Comparison of ENCODE assay signal across 8 mouse cellular contexts in the genomic region with DNA sequence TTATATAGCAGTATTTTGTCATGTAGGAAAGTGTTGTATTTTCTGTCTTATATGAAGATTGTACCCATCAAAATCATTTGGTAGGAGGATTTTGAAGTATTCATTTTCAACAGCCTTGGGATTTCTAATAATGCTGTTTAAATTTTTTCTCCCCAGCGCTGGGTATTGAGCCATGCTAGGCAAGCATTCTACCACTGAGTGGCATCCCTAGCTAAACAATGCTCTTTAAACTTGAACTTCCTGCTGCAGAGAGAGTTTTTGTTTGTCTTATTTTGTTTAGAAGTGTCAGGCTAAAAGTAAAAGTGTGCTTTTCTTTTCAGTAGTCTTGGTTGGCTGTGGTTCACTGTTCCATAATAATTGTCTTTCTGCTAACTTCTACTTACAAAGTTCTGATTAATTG. TPM values are rescaled to one million over a fixed set of nuclear protein-coding genes. Genes with fewer than 3 reads are reported as not detected.
DNase-seq lines count a peak whose midpoint lies in the region; ATAC-seq and TF ChIP-seq lines count a peak whose summit lies in the region.
"Had no signal": no experiment of that assay in that cellular context is flagged by ENCODE, and none has a peak within 500 bp of the region (broad histone marks: within the 10 kb centered on the region; RNA-seq: fewer than 3 reads in every experiment).

No protein-coding gene starts in this region.

- H3K27me3 ChIP-seq in liver, embryonic 11.5 days (replicated peaks; ENCODE audit: control insufficient read depth, insufficient read depth, low read length) = no peaks in the 10 kb centered on the region
- no peaks in the 10 kb centered on the region for H3K27me3 ChIP-seq in embryonic facial prominence, embryonic 14.5 days (replicated peaks; ENCODE audit: control insufficient read depth, insufficient read depth, low read length)
- no peaks in the 10 kb centered on the region for H3K27me3 ChIP-seq in intestine, postnatal 0 days (replicated peaks; ENCODE audit: control insufficient read depth, insufficient read depth, low read length)
- H3K27me3 ChIP-seq in neural tube, embryonic 14.5 days (ENCODE audit: control insufficient read depth, insufficient read depth, low read length) = no peaks in the 10 kb centered on the region

- H3K27ac ChIP-seq in liver, embryonic 11.5 days (ENCODE audit: low read depth, low read length) = no peak overlapping the region
- no peak overlapping the region for H3K27ac ChIP-seq in embryonic facial prominence, embryonic 14.5 days (replicated peaks; ENCODE audit: low read depth, low read length)
- no peak overlapping the region for H3K27ac ChIP-seq in intestine, postnatal 0 days (ENCODE audit: low read depth, low read length)
- H3K27ac ChIP-seq in neural tube, embryonic 14.5 days (ENCODE audit: low read depth, low read length) = no peak overlapping the region

- H3K4me1 ChIP-seq in liver, embryonic 11.5 days (replicated peaks; ENCODE audit: control insufficient read depth, insufficient read depth, low read length) = no peaks in the 10 kb centered on the region
- no peaks in the 10 kb centered on the region for H3K4me1 ChIP-seq in embryonic facial prominence, embryonic 14.5 days (ENCODE audit: control insufficient read depth, insufficient read depth, low read length)
- no peaks in the 10 kb centered on the region for H3K4me1 ChIP-seq in intestine, postnatal 0 days (replicated peaks; ENCODE audit: control insufficient read depth, insufficient read depth, low read length)
- H3K4me1 ChIP-seq in neural tube, embryonic 14.5 days (ENCODE audit: control insufficient read depth, insufficient read depth, low read length) = no peaks in the 10 kb centered on the region

- no peaks in the 10 kb centered on the region for H3K36me3 ChIP-seq in liver, embryonic 11.5 days (ENCODE audit: control insufficient read depth, insufficient read depth, low read length)
- no peaks in the 10 kb centered on the region for H3K36me3 ChIP-seq in embryonic facial prominence, embryonic 14.5 days (ENCODE audit: control insufficient read depth, insufficient read depth, low read length)
- H3K36me3 ChIP-seq in intestine, postnatal 0 days (ENCODE audit: control insufficient read depth, insufficient read depth) = no peaks in the 10 kb centered on the region
- H3K36me3 ChIP-seq in neural tube, embryonic 14.5 days (ENCODE audit: control insufficient read depth, insufficient read depth, low read length) = no peaks in the 10 kb centered on the region

- peak overlapping the region; percentile 43 for H3K4me2 ChIP-seq in liver, embryonic 11.5 days
- peak overlapping the region; percentile 31 for H3K4me2 ChIP-seq in embryonic facial prominence, embryonic 14.5 days (ENCODE audit: low read depth, low read length)
- no peak overlapping the region; the same call in 1 of the 2 replicates for H3K4me2 ChIP-seq in intestine, postnatal 0 days (replicated peaks; ENCODE audit: low read depth)
- H3K4me2 ChIP-seq in neural tube, embryonic 14.5 days (ENCODE audit: low read depth, low read length) = peak overlapping the region; percentile 26

- H3K4me3 ChIP-seq in liver, embryonic 11.5 days (ENCODE audit: low read depth, low read length) = peak overlapping the region; percentile 12; the same call in 1 of the 2 replicates
- H3K4me3 ChIP-seq in embryonic facial prominence, embryonic 14.5 days (ENCODE audit: low read depth, low read length) = no peak overlapping the region
- H3K4me3 ChIP-seq in intestine, postnatal 0 days (ENCODE audit: low read depth, low read length) = no peak overlapping the region
- H3K4me3 ChIP-seq in neural tube, embryonic 14.5 days (ENCODE audit: low read depth, low read length) = peak overlapping the region; percentile 3; the same call in 1 of the 2 replicates

- H3K9me3 ChIP-seq in liver, embryonic 11.5 days (ENCODE audit: control insufficient read depth, low read length) = no peaks in the 10 kb centered on the region
- H3K9me3 ChIP-seq in embryonic facial prominence, embryonic 14.5 days (ENCODE audit: control insufficient read depth, low read length) = no peaks in the 10 kb centered on the region
- no peaks in the 10 kb centered on the region for H3K9me3 ChIP-seq in intestine, postnatal 0 days (ENCODE audit: control insufficient read depth)
- H3K9me3 ChIP-seq in neural tube, embryonic 14.5 days (ENCODE audit: control insufficient read depth, low read length) = no peaks in the 10 kb centered on the region

- peak; percentile 26 for TF ChIP-seq CTCF in intestine, postnatal 0 days (IDR thresholded peaks at IDR 0.05; ENCODE audit: low read depth)

- ATAC-seq in liver, embryonic 11.5 days (replicated peaks; ENCODE audit: low FRiP score) = no peak
- no peak for ATAC-seq in embryonic facial prominence, embryonic 14.5 days (ENCODE audit: low read depth)
- ATAC-seq in intestine, postnatal 0 days = no peak
- no peak for ATAC-seq in neural tube, embryonic 14.5 days (ENCODE audit: low read depth)
- ATAC-seq: activated CD4-positive, CD25-positive, alpha-beta regulatory T cell, adult 4 months had no signal

- DNase-seq in liver, embryonic 11.5 days (ENCODE audit: low spot score) = no peak
- DNase-seq in liver = no peak
- no peak for DNase-seq in embryonic facial prominence, embryonic 14.5 days (ENCODE audit: low spot score)
- DNase-seq in right cerebral cortex, postnatal 25 days = no peak
- DNase-seq in right cerebral cortex, adult 18-20 months = no peak

- 69% methylated on average over 1 of the region's 1 CpGs for whole genome bisulfite sequencing in liver, embryonic 11.5 days
- WGBS in embryonic facial prominence, embryonic 14.5 days = 56% methylated on average over 1 of the region's 1 CpGs
- 54% methylated on average over 1 of the region's 1 CpGs for WGBS in intestine, postnatal 0 days
- 70% methylated on average over 1 of the region's 1 CpGs for WGBS in neural tube, embryonic 14.5 days

- no peak overlapping the region for H3K9ac ChIP-seq in liver, embryonic 11.5 days (ENCODE audit: low read depth, low read length)
- H3K9ac ChIP-seq in embryonic facial prominence, embryonic 14.5 days (ENCODE audit: low read depth, low read length) = no peak overlapping the region
- H3K9ac ChIP-seq in intestine, postnatal 0 days (ENCODE audit: low read depth, low read length) = no peak overlapping the region
- H3K9ac ChIP-seq in neural tube, embryonic 14.5 days (replicated peaks; ENCODE audit: low read depth, low read length) = no peak overlapping the region

RNA-seq across cellular contexts. Expression of a gene that starts 1.8 kb away (rescaled TPM):
- 15.3 and 15.8 TPM in 2 replicates for polyA plus RNA-seq in liver, embryonic 11.5 days (2014; fragmentation: Nextera tagmentation; extraction: Ambion mirVana)
- polyA plus RNA-seq in embryonic facial prominence, embryonic 14.5 days (2014; fragmentation: Nextera tagmentation; extraction: Ambion mirVana) = 14.5 and 15.2 TPM in 2 replicates
- 11.4 and 11.7 TPM in 2 replicates for polyA plus RNA-seq in intestine, postnatal 0 days (2015; fragmentation: Nextera tagmentation; extraction: Ambion mirVana)
- polyA plus RNA-seq in neural tube, embryonic 14.5 days (2014; fragmentation: Nextera tagmentation; extraction: Ambion mirVana) = 17.5 TPM in 2 replicates

RNA-seq across cellular contexts. Expression of a gene that starts 59.5 kb away (rescaled TPM):
- polyA plus RNA-seq in liver, embryonic 11.5 days (2014; fragmentation: Nextera tagmentation; extraction: Ambion mirVana) = 17.0 and 18.6 TPM in 2 replicates
- 5.5 and 5.8 TPM in 2 replicates for polyA plus RNA-seq in embryonic facial prominence, embryonic 14.5 days (2014; fragmentation: Nextera tagmentation; extraction: Ambion mirVana)
- polyA plus RNA-seq in intestine, postnatal 0 days (2015; fragmentation: Nextera tagmentation; extraction: Ambion mirVana) = 3.0 and 3.2 TPM in 2 replicates
- polyA plus RNA-seq in neural tube, embryonic 14.5 days (2014; fragmentation: Nextera tagmentation; extraction: Ambion mirVana) = 5.0 and 6.4 TPM in 2 replicates

Comparison
In these comparisons a context has a peak if more than half of its experiments do, and no peak if none do; other contexts are left out.
1. H3K4me3 ChIP-seq: peak in liver, embryonic 11.5 days (single experiment) and neural tube, embryonic 14.5 days (single experiment); none in embryonic facial prominence, embryonic 14.5 days (single experiment) and intestine, postnatal 0 days (single experiment).